Mouse (Mus musculus) C2C12 (cell line): ENCODE measurements at regions not wholly inside any gene's neighbourhood (a gene's known extent, or its start where the extent isn't known, plus 50 kb on each side); places are given as distances from the start of the nearest gene placed in this dataset.

Experiments used
- CTCF ChIP-seq: IDR thresholded peaks from one replicate; pipeline ENCODE4 v1.5.1; 2011; ENCODE audit not compliant: control insufficient read depth, insufficient read depth, insufficient read length
- FOSL1 ChIP-seq: IDR thresholded peaks from one replicate; pipeline ENCODE4 v1.8.0; 2011; ENCODE audit warnings: mild to moderate bottlenecking, low read length; ENCODE audit not compliant: poor library complexity, insufficient read depth, severe bottlenecking
- MAX ChIP-seq: IDR thresholded peaks from one replicate; pipeline ENCODE4 v1.6.1; 2011; ENCODE audit warnings: mild to moderate bottlenecking, control low read depth
- USF1 ChIP-seq: IDR thresholded peaks from one replicate; pipeline ENCODE4 v1.6.1; 2011; ENCODE audit warnings: low read depth, mild to moderate bottlenecking, control low read depth, moderate library complexity

DNA sequence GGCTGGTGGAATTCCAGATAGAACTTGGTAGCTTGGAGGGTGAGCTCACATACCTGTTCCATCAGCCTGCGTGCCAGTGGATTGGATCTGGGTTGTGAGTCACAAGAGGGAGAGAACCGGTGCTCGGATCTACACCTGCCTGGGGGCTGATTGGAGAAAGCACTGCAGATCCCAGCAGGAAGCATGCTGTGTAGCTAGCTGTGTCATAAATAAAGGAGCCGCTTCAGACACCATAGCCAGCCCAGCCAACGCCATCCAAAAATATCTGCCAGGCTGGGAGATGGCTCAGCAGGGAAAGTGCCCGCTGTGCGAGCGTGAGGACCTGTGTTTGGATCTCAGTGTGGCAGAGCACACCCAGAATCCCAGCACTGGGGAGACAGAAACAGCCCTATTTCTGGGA is 99.0 kb upstream of the Mgat5 start:
- no peak for TF ChIP-seq CTCF
- no peak for TF ChIP-seq MAX
- no peak for TF ChIP-seq FOSL1
- TF ChIP-seq USF1: no peak
